Mouse (Mus musculus) colon, adult 2 months (tissue): Measurements from ENCODE around the gene Ncs1. TPM values are rescaled to one million over a fixed set of nuclear protein-coding genes. Genes with fewer than 3 reads are reported as not detected.

ENCODE experiments used
- polyA plus RNA-seq: library from polyadenylated mRNA; depleted of rRNA; stranded (reverse); fragments of >200 nt; gene quantifications from 2 replicates; pipeline ENCODE4 v1.2.3, GENCODE M21; 2012; rRNA removed

The Ncs1 gene
- polyA plus RNA-seq: 3.0 and 3.5 TPM in 2 replicates

DNA sequence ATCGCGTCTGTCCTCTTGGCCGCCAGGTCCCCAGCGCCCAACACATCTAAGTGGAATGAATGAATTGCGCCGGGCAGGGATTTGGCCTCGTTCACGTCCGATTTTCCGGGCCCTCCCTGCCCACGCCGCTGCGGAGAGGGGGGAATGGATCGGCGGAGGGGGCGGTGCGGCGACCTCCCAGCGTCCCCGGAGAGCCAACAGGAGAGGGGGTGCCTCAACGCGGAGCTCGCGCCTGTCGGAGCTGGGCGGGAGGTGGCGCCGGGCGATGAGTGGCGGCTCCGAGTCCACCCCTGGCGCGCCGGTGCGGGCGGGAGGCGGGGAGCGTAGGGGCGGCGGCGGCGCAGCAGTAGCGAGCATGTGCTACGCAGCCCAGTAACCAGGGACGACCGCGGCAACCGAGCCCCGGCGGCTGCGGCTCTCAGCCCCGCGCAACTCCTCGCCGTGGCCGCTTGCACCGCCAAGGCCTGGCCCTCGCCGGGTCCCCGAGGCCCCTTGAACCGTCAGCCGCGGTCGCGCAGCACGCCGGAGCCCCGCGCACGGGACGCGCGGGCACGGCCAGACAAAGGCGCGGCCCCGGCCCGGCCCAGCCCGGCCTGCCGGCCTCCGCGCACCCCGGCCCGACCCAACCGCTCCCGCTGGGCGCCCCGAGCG lies at the start of gene Ncs1:
TSS of gene Ncs1 (plus strand) at position 333 of the 651 bp plus-strand sequence.

DNA sequence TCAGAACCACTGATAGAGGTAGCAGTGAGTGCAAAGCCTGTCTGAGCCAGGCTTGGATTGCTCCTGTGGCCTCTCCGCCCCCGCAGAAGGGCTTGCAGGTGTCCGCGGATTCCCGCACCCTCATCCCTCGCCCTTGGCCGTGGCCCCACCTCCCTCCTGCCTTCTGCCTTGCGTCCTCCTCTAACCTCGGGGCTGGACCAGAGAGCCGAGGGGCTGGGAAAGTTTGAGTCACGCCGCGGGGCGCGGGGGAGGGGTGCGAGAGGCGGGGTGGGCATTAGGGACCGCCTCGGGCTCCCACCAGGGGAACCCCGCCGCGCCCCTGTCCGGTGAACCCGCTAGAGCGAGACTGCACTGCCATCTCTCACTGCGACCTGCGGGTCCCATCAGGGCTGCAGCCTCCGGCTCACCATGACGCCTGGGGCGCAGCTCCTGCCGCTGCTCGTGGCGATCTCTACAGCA lies 68.4 kb downstream of the Ncs1 start, which contains the start of gene Hmcn2:
TSS of gene Hmcn2 (plus strand) at position 409 of the 459 bp plus-strand sequence.

Other genes starting within 250 kb of the Ncs1 start
- 42.8 and 52.5 TPM in 2 replicates for gene Fnbp1, start 103.8 kb upstream of the Ncs1 start, polyA plus RNA-seq
- 26.8 and 27.9 TPM in 2 replicates for gene Gpr107, start 93.5 kb upstream of the Ncs1 start, polyA plus RNA-seq
- gene Hmcn2, start 68.6 kb downstream of the Ncs1 start, polyA plus RNA-seq: 205 and 221 TPM in 2 replicates
- 27.2 and 33.0 TPM in 2 replicates for gene Ass1, start 224.4 kb downstream of the Ncs1 start, polyA plus RNA-seq